Mouse (Mus musculus) kidney, adult 8-10 months (tissue): Measurements from ENCODE around the gene Mre11a.
"Not testable (repeated sequence)": the region's sequence is repeated elsewhere in the genome, so short reads cannot be mapped to it uniquely, and the experiment has no call there.

Experiments
- DNase-seq, 2 experiments: peaks; one replicate each; pipeline ENCODE4 v3.0.0; 2022

Mre11a gene

DNA sequence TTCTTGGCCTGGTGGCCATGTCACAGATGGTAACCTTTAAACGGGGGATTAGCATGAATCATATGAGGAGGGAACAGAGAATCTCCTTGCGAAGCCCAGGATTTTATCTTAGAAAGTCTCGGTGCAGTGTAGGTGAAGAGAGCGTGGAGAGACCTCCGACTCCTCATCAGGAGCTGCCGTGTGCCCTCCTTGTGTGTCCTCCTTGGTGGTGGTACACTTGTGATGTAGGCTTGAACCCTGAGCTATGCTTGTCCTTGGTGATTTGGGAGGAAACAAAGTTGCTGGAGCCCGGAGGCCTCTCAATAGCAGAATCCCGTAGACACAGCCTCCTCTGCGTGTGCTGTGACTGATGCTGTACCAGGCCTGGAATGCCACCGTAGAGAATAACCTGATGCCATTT, 86.3 kb downstream of the Mre11a start:
- DNase-seq, result no peak

DNA sequence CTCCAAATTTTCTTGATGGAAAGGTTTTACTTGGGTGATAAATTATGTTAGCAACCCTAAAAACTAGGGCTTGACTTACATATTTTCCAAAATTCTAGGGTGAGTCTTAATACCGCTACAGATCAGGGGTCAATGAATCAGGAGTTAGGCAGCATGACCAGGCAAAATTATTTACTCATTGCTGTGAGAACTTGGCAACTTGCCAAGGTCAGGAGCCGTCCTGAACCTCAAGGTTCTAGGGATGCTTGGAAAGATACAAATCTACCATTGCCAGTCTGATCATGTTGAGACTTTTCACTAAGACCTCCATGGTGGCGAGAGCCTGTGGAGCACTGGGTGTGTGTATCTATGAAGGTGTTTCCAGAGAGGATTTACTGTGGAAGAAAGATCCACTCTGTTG, 87.1 kb downstream of the Mre11a start:
- DNase-seq, result no peak

GRCm38 (mm10) chr9:14872181-14872930, 87.9 kb downstream of the Mre11a start:
- DNase-seq, result no peak

DNA sequence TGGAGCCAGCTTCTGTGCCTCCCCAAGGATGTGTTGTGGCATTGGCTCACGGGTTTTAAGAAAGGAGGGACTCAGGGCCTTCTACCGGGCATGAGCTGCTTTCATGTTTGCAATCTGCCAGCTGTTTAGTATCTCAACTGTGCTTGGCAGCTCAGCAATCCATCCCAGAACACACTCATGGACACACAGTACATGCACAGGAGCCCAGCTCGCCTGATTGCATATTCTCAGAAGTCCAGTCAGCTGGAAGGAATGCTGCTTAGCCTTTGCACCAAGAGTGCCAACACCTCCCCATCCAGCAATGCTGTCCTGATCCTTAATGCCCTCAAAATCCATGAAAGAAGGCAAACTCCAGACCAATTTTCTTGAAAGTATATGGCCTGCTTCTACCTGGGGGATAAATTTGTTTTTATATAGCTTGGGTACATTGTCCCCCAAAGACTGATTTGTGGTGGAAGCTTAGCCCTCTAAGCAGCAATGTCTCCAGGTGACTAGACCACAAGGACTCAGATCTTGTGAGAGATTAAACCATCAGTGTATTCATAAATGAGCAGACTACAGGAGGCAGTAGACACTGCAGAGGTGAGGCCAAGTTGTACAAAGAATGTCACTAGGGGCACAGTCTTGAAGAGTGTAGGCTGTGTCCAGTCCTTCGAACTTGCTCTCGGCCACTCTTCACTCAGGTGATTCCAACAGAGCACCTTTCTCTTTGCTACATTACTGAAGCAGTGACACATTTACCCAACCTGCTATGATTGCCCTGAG, 91.5 kb downstream of the Mre11a start:
- DNase-seq, result no peak

- not testable (repeated sequence) for DNase-seq
These were observed 92.1 kb downstream of the Mre11a start for GRCm38 (mm10) chr9:14876566-14876965.

DNA sequence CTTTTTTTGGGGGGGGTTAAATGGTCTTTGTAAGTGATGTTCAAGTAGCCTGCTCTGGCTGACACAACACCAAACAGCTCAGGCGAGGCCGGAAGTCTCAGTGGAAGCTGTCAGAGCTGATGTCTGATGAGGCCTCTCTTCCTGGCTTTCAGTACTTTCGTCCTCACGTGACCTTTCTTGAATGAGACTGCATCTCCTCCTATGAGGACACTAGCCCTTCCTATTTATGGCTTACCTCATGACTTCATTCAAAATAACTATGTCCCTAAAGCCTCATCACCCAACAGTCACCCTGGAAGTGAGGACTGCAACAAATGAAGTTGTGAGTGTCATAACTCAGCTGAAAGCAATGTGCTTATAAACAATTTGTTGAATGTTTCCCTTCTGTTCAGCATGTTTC, 100.2 kb downstream of the Mre11a start:
- DNase-seq, result no peak

- no peak for DNase-seq
These were observed 100.7 kb downstream of the Mre11a start for GRCm38 (mm10) chr9:14885151-14885550.

DNA sequence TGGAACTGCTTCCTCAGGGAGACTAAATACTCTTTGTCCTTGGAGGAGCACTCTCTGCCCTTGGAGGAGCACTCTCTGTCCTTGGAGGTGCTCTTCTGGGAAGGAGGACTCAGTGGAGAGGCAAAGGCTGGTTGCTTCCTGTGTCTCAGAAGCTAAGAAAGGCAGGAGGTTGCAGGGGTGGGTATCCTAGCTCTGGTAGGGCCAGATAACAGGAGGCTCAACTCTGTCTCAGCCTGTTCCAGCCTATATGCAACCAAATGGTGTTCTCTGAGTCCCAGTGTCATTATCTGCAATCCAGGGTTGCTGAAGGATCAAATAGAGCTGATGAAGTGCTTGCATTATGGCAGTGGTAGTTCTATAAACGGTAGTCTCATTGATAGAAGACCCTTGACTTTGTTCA, 101.5 kb downstream of the Mre11a start:
- DNase-seq, result no peak
